Mouse (Mus musculus): ENCODE results near the gene Olfr136. TPM values are rescaled to one million over a fixed set of nuclear protein-coding genes. Genes with fewer than 3 reads are reported as not detected.

The Olfr136 gene
- total RNA-seq (2023): not detected

DNA sequence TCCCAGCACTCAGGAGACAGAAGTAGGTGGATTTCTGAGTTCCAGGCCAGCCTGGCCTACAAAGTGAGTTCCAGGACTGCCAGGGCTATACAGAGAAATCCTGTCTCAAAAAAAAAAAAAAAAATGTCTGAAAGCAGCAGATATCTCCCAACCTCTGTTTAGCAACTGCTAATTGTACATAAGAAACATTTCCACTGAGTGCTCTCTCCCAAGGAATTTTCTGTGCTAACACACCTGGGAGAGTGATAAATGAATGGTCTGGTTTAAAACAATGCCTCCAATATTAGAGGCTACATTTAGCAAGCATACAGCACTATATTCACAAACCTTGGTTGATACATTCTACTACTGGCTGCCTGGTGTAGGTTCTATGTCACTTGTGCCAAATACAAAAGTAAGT, at the start of gene Olfr136:
Olfr136 (plus strand) TSS at position 301 of the 400 bp plus-strand sequence.

DNA sequence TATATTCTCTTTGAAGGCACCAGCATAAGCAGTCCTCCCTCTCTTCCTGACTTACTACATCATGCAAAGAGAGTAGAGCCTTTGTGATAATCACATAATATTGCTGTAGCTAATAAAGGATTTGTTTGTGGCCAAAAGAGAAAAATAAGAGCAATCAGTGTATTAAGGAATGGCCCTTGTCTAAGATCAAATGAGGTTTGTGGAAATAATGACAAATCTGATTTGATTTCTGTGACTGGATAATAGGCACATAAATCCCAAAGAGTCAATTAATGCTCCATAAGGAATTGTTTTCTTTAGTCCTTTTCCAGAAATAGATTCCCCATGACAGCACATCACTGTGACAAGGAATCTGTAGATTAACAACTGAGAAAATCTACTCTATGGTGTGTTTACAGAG, 22.2 kb upstream of the Olfr136 start, which contains the start of gene Olfr137:
Olfr137 (minus strand) TSS at position 101 of the 400 bp plus-strand sequence.

Other genes with a start within 250 kb of the Olfr136 start
- gene Olfr131, start 241.1 kb upstream of the Olfr136 start, total RNA-seq (2023): not detected
- gene Olfr132, start 195.3 kb upstream of the Olfr136 start, total RNA-seq (2023): not detected
- not detected for gene Olfr133, start 184.6 kb upstream of the Olfr136 start, total RNA-seq (2023)
- gene Olfr134, start 158.4 kb upstream of the Olfr136 start, total RNA-seq (2023): not detected
- not detected for gene Olfr135, start 125.5 kb upstream of the Olfr136 start, total RNA-seq (2023)
- not detected for gene Olfr138, start 68.8 kb upstream of the Olfr136 start, total RNA-seq (2023)
- gene Olfr137, start 22.3 kb upstream of the Olfr136 start, total RNA-seq (2023): not detected
- not detected for gene Esp36, start 90.4 kb downstream of the Olfr136 start, total RNA-seq (2023)
- not detected for gene Esp34, start 224.4 kb downstream of the Olfr136 start, total RNA-seq (2023)